Mouse (Mus musculus) skeletal muscle tissue, postnatal 0 days (tissue): Measurements from ENCODE around the gene Olfr478. TPM values are rescaled to one million over a fixed set of nuclear protein-coding genes. Genes with fewer than 3 reads are reported as not detected.

Source experiments
- polyA plus RNA-seq: library from polyadenylated mRNA; unstranded; fragments of >200 nt; fragmentation: Nextera tagmentation; extraction: Ambion mirVana; gene quantifications from 2 replicates; pipeline ENCODE4 v1.2.1, GENCODE M21; 2015

Olfr478 gene
- polyA plus RNA-seq = not detected in 2 replicates

DNA sequence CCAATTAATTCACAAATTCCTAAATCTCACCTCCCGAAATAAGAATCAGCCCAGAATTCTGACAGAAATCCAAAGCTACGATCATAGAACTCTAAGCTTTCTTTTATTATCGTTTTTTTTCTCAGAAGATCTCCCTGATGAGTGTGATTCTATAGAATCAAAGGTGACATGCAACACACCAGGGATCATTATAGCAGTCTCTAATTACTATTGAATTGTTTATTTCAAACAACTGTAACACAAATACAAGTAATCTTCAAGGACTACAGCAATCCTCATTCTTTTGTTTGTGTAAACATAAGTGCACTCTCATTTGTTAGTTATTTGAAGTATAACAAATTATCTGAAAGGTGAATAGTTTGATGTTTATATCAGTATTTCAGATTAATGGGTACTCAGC is at the start of gene Olfr478:
Olfr478 (minus strand) TSS at position 101 of the 400 bp plus-strand sequence.

GRCm38 (mm10) chr7:108079555-108079954 is 45.8 kb upstream of the Olfr478 start, which contains the start of gene Olfr481:
Gene Olfr481 (plus strand): TSS chr7:108079855.

GRCm38 (mm10) chr7:108067246-108067645 is 33.5 kb upstream of the Olfr478 start, which contains the start of gene Olfr480:
Gene Olfr480 (minus strand): TSS chr7:108067346.

DNA sequence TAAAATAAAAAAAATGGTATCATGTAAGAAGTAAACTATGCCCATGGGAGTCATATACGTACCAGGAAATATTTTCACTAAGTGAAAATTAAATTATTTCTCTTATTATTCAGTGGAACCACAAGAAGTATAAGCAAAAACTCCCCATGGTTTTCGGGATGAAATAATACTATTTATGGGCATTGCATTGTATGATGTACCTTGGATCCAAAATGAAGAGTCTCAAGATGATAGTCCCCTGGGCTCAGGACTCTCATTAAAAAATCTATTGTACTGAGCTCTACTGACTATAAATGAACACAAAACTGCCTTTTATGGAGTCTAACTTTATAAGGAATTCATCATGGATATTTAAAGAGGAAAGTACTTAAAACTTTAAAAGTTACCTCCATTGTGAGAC is 16.6 kb upstream of the Olfr478 start, which contains the start of gene Olfr479:
Olfr479 (plus strand) TSS at position 301 of the 400 bp plus-strand sequence.

GRCm38 (mm10) chr7:107986393-107986792 is 47.4 kb downstream of the Olfr478 start, which contains the start of gene Olfr477:
Gene Olfr477 (plus strand): TSS chr7:107986693.

Other genes with a start within 250 kb of the Olfr478 start
- gene Ovch2, start 232.8 kb downstream of the Olfr478 start, polyA plus RNA-seq = not detected in 2 replicates
- not detected in 2 replicates for gene Olfr467, start 221.7 kb downstream of the Olfr478 start, polyA plus RNA-seq
- not detected in 2 replicates for gene Olfr469, start 208.4 kb downstream of the Olfr478 start, polyA plus RNA-seq
- not detected in 2 replicates for gene Olfr470, start 186.5 kb downstream of the Olfr478 start, polyA plus RNA-seq
- not detected in 2 replicates for gene Olfr472, start 136.1 kb downstream of the Olfr478 start, polyA plus RNA-seq
- not detected in 2 replicates for gene Olfr473, start 103.5 kb downstream of the Olfr478 start, polyA plus RNA-seq
- not detected in 2 replicates for gene Olfr474, start 79.3 kb downstream of the Olfr478 start, polyA plus RNA-seq
- gene Olfr476, start 69.2 kb downstream of the Olfr478 start, polyA plus RNA-seq = not detected in 2 replicates
- not detected in 2 replicates for gene Olfr477, start 47.3 kb downstream of the Olfr478 start, polyA plus RNA-seq
- gene Olfr479, start 16.7 kb upstream of the Olfr478 start, polyA plus RNA-seq = not detected in 2 replicates
- not detected in 2 replicates for gene Olfr480, start 33.4 kb upstream of the Olfr478 start, polyA plus RNA-seq
- gene Olfr481, start 45.9 kb upstream of the Olfr478 start, polyA plus RNA-seq = not detected in 2 replicates
- not detected in 2 replicates for gene Olfr482, start 63.6 kb upstream of the Olfr478 start, polyA plus RNA-seq
- not detected in 2 replicates for gene Olfr483, start 66.9 kb upstream of the Olfr478 start, polyA plus RNA-seq
- gene Olfr484, start 93.5 kb upstream of the Olfr478 start, polyA plus RNA-seq = not detected in 2 replicates
- not detected in 2 replicates for gene Olfr485, start 125.9 kb upstream of the Olfr478 start, polyA plus RNA-seq
- not detected in 2 replicates for gene Olfr486, start 138.8 kb upstream of the Olfr478 start, polyA plus RNA-seq
- not detected in 2 replicates for gene Olfr487, start 180.6 kb upstream of the Olfr478 start, polyA plus RNA-seq
- gene Olfr488, start 224.4 kb upstream of the Olfr478 start, polyA plus RNA-seq = not detected in 2 replicates